Mouse (Mus musculus) heart, embryonic 11.5 days (tissue): ENCODE measurements around the gene Cited2. TPM values are rescaled to one million over a fixed set of nuclear protein-coding genes. Genes with fewer than 3 reads are reported as not detected.

ENCODE experiments used
- ATAC-seq: fragments of 200-750 bp; cut with Nextera tagmentation; replicated peaks from 2 replicates; pipeline ENCODE4 v1.8.0; 2017; ENCODE audit warnings: moderate library complexity; ENCODE audit not compliant: insufficient number of reproducible peaks, low FRiP score, low TSS enrichment
- H3K27ac ChIP-seq: fragments of 300-500 bp; sonication (generic); 2 replicates; pipeline ENCODE4 v1.5.1; 2014; ENCODE audit warnings: mild to moderate bottlenecking, low read depth, low read length
- H3K27me3 ChIP-seq: fragments of 300-500 bp; sonication (generic); 2 replicates; pipeline ENCODE4 v1.6.1; 2014; ENCODE audit warnings: mild to moderate bottlenecking, low read length, mixed read lengths; ENCODE audit not compliant: control insufficient read depth, insufficient read depth
- H3K36me3 ChIP-seq: fragments of 300-500 bp; sonication (generic); 2 replicates; pipeline ENCODE4 v1.6.1; 2014; ENCODE audit warnings: mild to moderate bottlenecking, low read length, moderate library complexity, mixed read lengths; ENCODE audit not compliant: control insufficient read depth, insufficient read depth
- H3K4me1 ChIP-seq: fragments of 300-500 bp; sonication (generic); 2 replicates; pipeline ENCODE4 v1.6.1; 2014; ENCODE audit warnings: low read length; ENCODE audit not compliant: control insufficient read depth, insufficient read depth
- H3K4me2 ChIP-seq: fragments of 300-500 bp; sonication (generic); 2 replicates; pipeline ENCODE4 v1.6.1; 2014; ENCODE audit warnings: mild to moderate bottlenecking, moderate library complexity
- H3K4me3 ChIP-seq: fragments of 300-500 bp; sonication (generic); 2 replicates; pipeline ENCODE4 v1.5.1; 2014; ENCODE audit warnings: low read depth, low read length
- H3K9ac ChIP-seq: fragments of 300-500 bp; sonication (generic); 2 replicates; pipeline ENCODE4 v1.6.1; 2014; ENCODE audit warnings: mild to moderate bottlenecking, low read depth, low read length, moderate library complexity
- H3K9me3 ChIP-seq: fragments of 300-500 bp; sonication (generic); replicated peaks from 2 replicates; pipeline ENCODE4 v1.6.1; 2016; ENCODE audit warnings: low read length; ENCODE audit not compliant: control insufficient read depth
- WGBS: fragments of 180-500 bp; shearing (Covaris S2); extraction: QIAGEN DNeasy Blood & Tissue Kit; methylation state at CpG from one replicate; pipeline ENCODE4 v1.1.7; 2014; ENCODE audit not compliant: insufficient replicate concordance; 5-methylcytosine and 5-hydroxymethylcytosine counted together
- polyA plus RNA-seq: library from polyadenylated mRNA; unstranded; fragments of >200 nt; fragmentation: Nextera tagmentation; extraction: Ambion mirVana; gene quantifications from 2 replicates; pipeline ENCODE4 v1.2.1, GENCODE M21; 2014

Gene Cited2
- 35.4 and 42.6 TPM in 2 replicates for polyA plus RNA-seq

GRCm38 (mm10) chr10:17722653-17723410 is at the start of gene Cited2:
Cited2 (plus strand) TSS chr10:17723218.
- H3K27me3 ChIP-seq, result no peaks in the 10 kb centered on the region
- H3K4me2 ChIP-seq, result peak within 1 kb of the TSS; percentile 73
- no peaks in the 10 kb centered on the region for H3K9me3 ChIP-seq
- H3K4me1 ChIP-seq, result peaks cover 28% of the 10 kb centered on the region
- peak within 1 kb of the TSS; percentile 97 for H3K9ac ChIP-seq
- peak within 1 kb of the TSS; percentile 99 for H3K27ac ChIP-seq
- H3K36me3 ChIP-seq, result no peaks in the 10 kb centered on the region
- ATAC-seq, result peak; percentile 81
- peak within 1 kb of the TSS; percentile 91 for H3K4me3 ChIP-seq
- under 1% methylated on average over 55 of the region's 55 CpGs for WGBS

GRCm38 (mm10) chr10:17674454-17674853 is 48.6 kb upstream of the Cited2 start:
- no peak overlapping the region for H3K4me3 ChIP-seq
- H3K4me1 ChIP-seq, result no peaks in the 10 kb centered on the region
- no peak overlapping the region for H3K27ac ChIP-seq
- ATAC-seq, result no peak
- H3K36me3 ChIP-seq, result no peaks in the 10 kb centered on the region
- 82% methylated on average over 5 of the region's 5 CpGs for WGBS
- no peaks in the 10 kb centered on the region for H3K9me3 ChIP-seq
- no peaks in the 10 kb centered on the region for H3K27me3 ChIP-seq
- no peak overlapping the region for H3K9ac ChIP-seq
- H3K4me2 ChIP-seq, result no peak overlapping the region

GRCm38 (mm10) chr10:17674869-17675268 is 48.1 kb upstream of the Cited2 start:
- H3K4me2 ChIP-seq, result no peak overlapping the region
- no peaks in the 10 kb centered on the region for H3K36me3 ChIP-seq
- no peak overlapping the region for H3K4me3 ChIP-seq
- H3K9me3 ChIP-seq, result no peaks in the 10 kb centered on the region
- ATAC-seq, result no peak
- WGBS, result 83% methylated on average over 2 of the region's 2 CpGs
- H3K27ac ChIP-seq, result no peak overlapping the region
- no peaks in the 10 kb centered on the region for H3K4me1 ChIP-seq
- H3K9ac ChIP-seq, result no peak overlapping the region
- no peaks in the 10 kb centered on the region for H3K27me3 ChIP-seq

GRCm38 (mm10) chr10:17676464-17676863 is 46.6 kb upstream of the Cited2 start:
- no peaks in the 10 kb centered on the region for H3K36me3 ChIP-seq
- H3K4me2 ChIP-seq, result no peak overlapping the region
- H3K27ac ChIP-seq, result no peak overlapping the region
- no peak overlapping the region for H3K9ac ChIP-seq
- 82% methylated on average over 3 of the region's 3 CpGs for WGBS
- H3K4me3 ChIP-seq, result no peak overlapping the region
- H3K27me3 ChIP-seq, result no peaks in the 10 kb centered on the region
- H3K4me1 ChIP-seq, result 0 out of 2 replicates have a peak, but pooled peaks cover 2% of the 10 kb centered on the region
- no peak for ATAC-seq
- no peaks in the 10 kb centered on the region for H3K9me3 ChIP-seq

- Histone ChIP-seq H3K4me1 (0 out of 2 replicates have a peak, but pooled peaks cover 2% of the 10 kb centered on the region), H3K36me3 (no peaks in the 10 kb centered on the region)
- 63% methylated on average over 4 of the region's 4 CpGs for WGBS
These were observed 45.7 kb upstream of the Cited2 start for GRCm38 (mm10) chr10:17677308-17677707.

GRCm38 (mm10) chr10:17680432-17681382 is 42.3 kb upstream of the Cited2 start:
- no peak overlapping the region for H3K4me3 ChIP-seq
- H3K27ac ChIP-seq, result no peak overlapping the region
- H3K4me2 ChIP-seq, result no peak overlapping the region
- no peaks in the 10 kb centered on the region for H3K27me3 ChIP-seq
- WGBS, result 47% methylated on average over 8 of the region's 8 CpGs
- ATAC-seq, result no peak
- H3K36me3 ChIP-seq, result no peaks in the 10 kb centered on the region
- no peak overlapping the region for H3K9ac ChIP-seq
- no peaks in the 10 kb centered on the region for H3K9me3 ChIP-seq
- H3K4me1 ChIP-seq, result 0 out of 2 replicates have a peak, but pooled peaks cover 2% of the 10 kb centered on the region

More at GRCm38 (mm10) chr10:17677308-17677707, 45.7 kb upstream of the Cited2 start:
- no peak overlapping the region for H3K9ac ChIP-seq
- ATAC-seq, result no peak
- no peak overlapping the region for H3K4me3 ChIP-seq
- no peak overlapping the region for H3K27ac ChIP-seq
- H3K27me3 ChIP-seq, result no peaks in the 10 kb centered on the region
- no peaks in the 10 kb centered on the region for H3K9me3 ChIP-seq
- H3K4me2 ChIP-seq, result no peak overlapping the region

- Histone ChIP-seq H3K27me3 (no peaks in the 10 kb centered on the region), H3K9ac (no peak overlapping the region), H3K4me1 (0 out of 2 replicates have a peak, but pooled peaks cover 2% of the 10 kb centered on the region), H3K36me3 (no peaks in the 10 kb centered on the region), H3K4me3 (no peak overlapping the region), H3K9me3 (no peaks in the 10 kb centered on the region), H3K4me2 (no peak overlapping the region), H3K27ac (no peak overlapping the region)
- WGBS, result 84% methylated on average over 2 of the region's 2 CpGs
- ATAC-seq, result no peak
These were observed 41.6 kb upstream of the Cited2 start for GRCm38 (mm10) chr10:17681386-17681785.

- no peak for ATAC-seq
- H3K27ac ChIP-seq, result no peak overlapping the region
- no peaks in the 10 kb centered on the region for H3K36me3 ChIP-seq
- 60% methylated on average over 6 of the region's 6 CpGs for WGBS
- H3K9me3 ChIP-seq, result no peaks in the 10 kb centered on the region
- H3K4me3 ChIP-seq, result no peak overlapping the region
- 0 out of 2 replicates have a peak, but pooled peaks cover 2% of the 10 kb centered on the region for H3K4me1 ChIP-seq
- no peak overlapping the region for H3K4me2 ChIP-seq
- H3K27me3 ChIP-seq, result no peaks in the 10 kb centered on the region
- no peak overlapping the region for H3K9ac ChIP-seq
These were observed 39.1 kb upstream of the Cited2 start for GRCm38 (mm10) chr10:17683852-17684428.
